Mouse (Mus musculus) E14TG2a.4 (cell line): ENCODE data around the gene Immp2l.

Source experiments
- CTCF ChIP-seq: conservative IDR thresholded peaks from 2 replicates; pipeline ENCODE4 v1.5.1; 2014; ENCODE audit warnings: low read length
- NANOG ChIP-seq: IDR thresholded peaks from 2 replicates; pipeline ENCODE4 v1.6.1; 2014; ENCODE audit warnings: borderline replicate concordance, low read length, mixed read lengths
- POU5F1 ChIP-seq: IDR thresholded peaks from 2 replicates; pipeline ENCODE4 v1.6.1; 2014; ENCODE audit warnings: low read length, borderline replicate concordance

GRCm38 (mm10) chr12:41159543-41159942 is 135.7 kb downstream of the Immp2l start:
- no peak for TF ChIP-seq CTCF
- TF ChIP-seq NANOG: no peak
- TF ChIP-seq POU5F1: no peak
